Mouse (Mus musculus) heart, postnatal 0 days (tissue): Measurements from ENCODE around the gene Bcap31.

Experiments used
- CTCF ChIP-seq: IDR thresholded peaks from 2 replicates; pipeline ENCODE4 v1.5.1; 2016; ENCODE audit warnings: antibody characterized with exemption, control low read depth, low read depth
- EP300 ChIP-seq: IDR thresholded peaks from 2 replicates; pipeline ENCODE4 v1.6.1; 2016; ENCODE audit warnings: antibody characterized with exemption, low read depth

DNA sequence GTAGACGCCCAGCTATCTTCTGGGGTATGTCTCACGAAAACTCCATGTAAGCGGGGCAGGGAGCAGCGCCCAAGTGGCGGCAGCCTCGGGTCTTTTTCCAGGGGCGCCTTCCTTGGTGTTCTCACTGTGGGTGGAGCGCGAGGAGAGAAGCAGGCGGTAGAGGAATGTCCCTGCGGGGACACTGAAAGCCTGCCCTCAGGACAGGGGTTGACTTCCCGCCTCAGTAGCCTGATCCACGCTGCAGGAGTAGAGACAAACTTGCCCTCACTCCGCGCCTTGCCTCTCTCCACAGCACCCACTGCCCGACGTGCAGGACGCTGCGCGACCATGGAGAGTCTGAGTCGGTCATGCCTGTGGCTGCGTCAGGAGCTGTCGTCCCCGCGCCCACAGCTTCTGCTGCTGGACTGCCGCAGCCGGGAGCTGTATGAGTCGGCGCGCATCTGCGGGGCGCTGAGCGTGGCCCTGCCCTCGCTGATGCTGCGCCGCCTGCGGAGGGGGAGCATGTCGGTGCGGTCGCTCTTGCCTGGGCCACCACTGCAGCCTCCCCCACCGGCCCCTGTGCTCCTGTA lies 76.0 kb downstream of the Bcap31 start:
- TF ChIP-seq EP300 (no peak), CTCF (no peak)
